Mouse (Mus musculus): ENCODE data around the gene Fam102a.

GRCm38 (mm10) chr2:32492661-32493060 lies 42.5 kb upstream of the Fam102a start:
- TF ChIP-seq CTCF (IDR thresholded peaks at IDR 0.05; ENCODE audit: control insufficient read depth, insufficient read depth, insufficient read length) (no peak), FOSL1 (IDR thresholded peaks at IDR 0.05; ENCODE audit: insufficient read depth, low read length, poor library complexity, severe bottlenecking) (no peak), MAX (IDR thresholded peaks at IDR 0.05) (no peak), CEBPB (IDR thresholded peaks at IDR 0.05; ENCODE audit: low read depth) (no peak), MYOG (IDR thresholded peaks at IDR 0.05; ENCODE audit: control insufficient read depth, extremely low read depth, insufficient read length) (no peak), USF1 (IDR thresholded peaks at IDR 0.05; ENCODE audit: low read depth) (no peak), MYOD1 (IDR thresholded peaks at IDR 0.05; ENCODE audit: control insufficient read depth, insufficient read length, low read depth) (no peak)
